Mouse (Mus musculus) midbrain, embryonic 12.5 days (tissue): ENCODE results near the gene Akap17b. TPM values are rescaled to one million over a fixed set of nuclear protein-coding genes. Genes with fewer than 3 reads are reported as not detected.

ENCODE experiments used
- ATAC-seq: fragments of 200-750 bp; cut with Nextera tagmentation; 2 replicates; pipeline ENCODE4 v1.8.0; 2017; ENCODE audit warnings: low read depth, moderate TSS enrichment, moderate library complexity; ENCODE audit not compliant: low FRiP score
- H3K27ac ChIP-seq: fragments of 300-500 bp; sonication (generic); replicated peaks from 2 replicates; pipeline ENCODE4 v1.5.1; 2016; ENCODE audit warnings: mild to moderate bottlenecking
- H3K27me3 ChIP-seq: fragments of 300-500 bp; sonication (generic); 2 replicates; pipeline ENCODE4 v1.6.1; 2016; ENCODE audit warnings: mild to moderate bottlenecking
- H3K36me3 ChIP-seq: fragments of 300-500 bp; sonication (generic); 2 replicates; pipeline ENCODE4 v1.6.1; 2016
- H3K4me1 ChIP-seq: fragments of 300-500 bp; sonication (generic); 2 replicates; pipeline ENCODE4 v1.6.1; 2016
- H3K4me2 ChIP-seq: fragments of 300-500 bp; sonication (generic); replicated peaks from 2 replicates; pipeline ENCODE4 v1.6.1; 2016; ENCODE audit warnings: mild to moderate bottlenecking, moderate library complexity
- H3K4me3 ChIP-seq: fragments of 300-500 bp; sonication (generic); 2 replicates; pipeline ENCODE4 v1.5.1; 2016; ENCODE audit warnings: mild to moderate bottlenecking
- H3K9ac ChIP-seq: fragments of 300-500 bp; sonication (generic); replicated peaks from 2 replicates; pipeline ENCODE4 v1.6.1; 2016; ENCODE audit warnings: mild to moderate bottlenecking, moderate library complexity
- H3K9me3 ChIP-seq: fragments of 300-500 bp; sonication (generic); 2 replicates; pipeline ENCODE4 v1.6.1; 2016; ENCODE audit warnings: mild to moderate bottlenecking
- WGBS: fragments of 180-500 bp; shearing (Covaris S2); methylation state at CpG from one replicate; pipeline ENCODE4 v1.1.7; 2016; 5-methylcytosine and 5-hydroxymethylcytosine counted together
- polyA plus RNA-seq: library from polyadenylated mRNA; unstranded; fragments of >200 nt; fragmentation: Nextera tagmentation; extraction: Ambion mirVana; gene quantifications from 2 replicates; pipeline ENCODE4 v1.2.1, GENCODE M21; 2016

Gene Akap17b
- polyA plus RNA-seq, 1 experiment from 2014 or later, result 5.2 TPM

GRCm38 (mm10) chrX:36562079-36562478, 83.1 kb downstream of the Akap17b start:
- Histone ChIP-seq H3K4me3 (no peak overlapping the region), H3K4me2 (no peak overlapping the region), H3K27ac (no peak overlapping the region), H3K9ac (no peak overlapping the region), H3K4me1 (no peaks in the 10 kb centered on the region), H3K27me3 (no peaks in the 10 kb centered on the region), H3K36me3 (no peaks in the 10 kb centered on the region), H3K9me3 (no peaks in the 10 kb centered on the region)
- no peak for ATAC-seq
- 51% methylated on average over 3 of the region's 3 CpGs for WGBS

- Histone ChIP-seq H3K4me3 (no peak overlapping the region), H3K27me3 (no peaks in the 10 kb centered on the region), H3K27ac (no peak overlapping the region), H3K9me3 (no peaks in the 10 kb centered on the region), H3K4me1 (no peaks in the 10 kb centered on the region), H3K9ac (no peak overlapping the region), H3K36me3 (no peaks in the 10 kb centered on the region), H3K4me2 (no peak overlapping the region)
- no peak for ATAC-seq
- 16% methylated on average over 7 of the region's 7 CpGs for WGBS
These were observed 83.5 kb downstream of the Akap17b start for GRCm38 (mm10) chrX:36561650-36562049.

GRCm38 (mm10) chrX:36560170-36560569, 85.0 kb downstream of the Akap17b start:
- Histone ChIP-seq H3K27ac (no peak overlapping the region), H3K4me1 (no peaks in the 10 kb centered on the region), H3K9ac (no peak overlapping the region), H3K36me3 (no peaks in the 10 kb centered on the region), H3K27me3 (no peaks in the 10 kb centered on the region), H3K4me2 (no peak overlapping the region), H3K4me3 (no peak overlapping the region), H3K9me3 (no peaks in the 10 kb centered on the region)
- ATAC-seq, result no peak
- WGBS, result 83% methylated on average over 4 of the region's 4 CpGs

Other genes with a start within 250 kb of the Akap17b start
- not detected in 2 replicates for gene Gm6268, start 244.1 kb downstream of the Akap17b start, polyA plus RNA-seq
- not detected in 2 replicates for gene Gm14569, start 153.6 kb downstream of the Akap17b start, polyA plus RNA-seq
- 458 and 475 TPM in 2 replicates for gene Pgrmc1, start 47.2 kb downstream of the Akap17b start, polyA plus RNA-seq
- gene Slc25a43, start 98.3 kb upstream of the Akap17b start, polyA plus RNA-seq, result 0.69 and 0.83 TPM in 2 replicates
- 569 and 644 TPM in 2 replicates for gene Slc25a5, start 150.3 kb upstream of the Akap17b start, polyA plus RNA-seq
- gene Ube2a, start 228.5 kb upstream of the Akap17b start, polyA plus RNA-seq, result 110 TPM in 2 replicates
- 28.1 and 32.3 TPM in 2 replicates for gene C330007P06Rik, start 228.7 kb upstream of the Akap17b start, polyA plus RNA-seq